Mouse (Mus musculus) kidney, postnatal 10 days (tissue): Measurements from ENCODE around the gene Zbed6.

Source experiments
- DNase-seq: peaks from one replicate; pipeline ENCODE4 v3.0.0; 2021; ENCODE audit warnings: mixed read lengths

Zbed6 gene

GRCm38 (mm10) chr1:133662941-133663340 is 2.3 kb upstream of the Zbed6 start:
- DNase-seq, result no peak

DNA sequence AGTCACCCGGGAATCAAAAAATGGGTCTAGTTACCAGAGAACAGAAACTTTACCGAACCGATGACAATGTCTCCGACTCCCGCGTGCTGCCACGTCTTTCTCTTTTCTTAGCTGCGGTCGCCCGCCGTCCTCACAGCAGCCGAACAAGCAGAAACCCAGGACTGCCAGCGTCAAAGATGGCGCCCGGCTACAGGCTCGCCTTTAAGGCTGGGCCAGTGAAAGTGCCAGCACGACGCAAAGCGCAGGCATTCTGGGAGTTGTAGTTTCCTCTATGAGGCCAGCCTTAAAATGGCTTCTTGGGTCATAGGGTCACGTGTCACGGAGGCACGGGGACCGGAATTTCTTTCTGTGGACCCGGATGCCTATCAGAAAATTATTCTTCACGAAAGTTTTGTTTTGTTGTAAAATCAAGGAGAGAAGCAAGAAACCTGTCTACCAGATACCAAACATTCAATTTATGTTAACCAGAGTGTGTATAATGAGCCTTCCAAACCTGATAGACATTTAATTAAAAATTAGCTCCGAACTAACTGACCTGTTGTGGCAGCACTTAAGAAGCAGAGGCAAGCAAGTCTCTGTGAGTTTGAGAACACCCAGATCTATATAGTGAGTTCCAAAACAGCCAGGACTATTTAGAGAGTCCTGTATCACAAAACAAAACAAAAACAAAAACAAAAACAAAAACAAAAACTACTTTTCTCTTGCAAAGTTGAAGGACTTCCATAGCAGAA is 683 bp upstream of the Zbed6 start, which contains the start of gene Gm38394:
Gm38394 (minus strand) TSS at position 116 of the 731 bp plus-strand sequence.
- peak; percentile 95 for DNase-seq

GRCm38 (mm10) chr1:133658878-133659277 is 1.8 kb downstream of the Zbed6 start:
- no peak for DNase-seq

DNA sequence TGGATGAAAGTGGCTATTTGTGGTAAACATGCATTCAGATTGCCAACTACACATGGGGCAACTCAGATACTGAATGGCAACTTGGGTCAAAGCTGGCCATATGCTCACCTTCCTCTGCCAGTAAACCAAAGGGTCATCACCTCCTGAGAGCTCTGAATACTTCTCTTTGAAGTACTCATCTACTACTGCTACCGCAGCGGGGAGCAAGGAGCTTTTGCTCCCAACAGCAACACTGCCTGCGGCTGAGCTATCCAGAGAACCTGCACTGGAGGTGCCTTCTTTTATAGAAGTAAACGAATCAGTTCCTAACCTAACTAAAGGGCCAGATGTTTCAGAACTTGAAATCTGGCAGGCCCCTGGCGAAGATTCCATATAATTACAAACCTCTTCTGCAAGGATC is 3.9 kb downstream of the Zbed6 start:
- no peak for DNase-seq

DNA sequence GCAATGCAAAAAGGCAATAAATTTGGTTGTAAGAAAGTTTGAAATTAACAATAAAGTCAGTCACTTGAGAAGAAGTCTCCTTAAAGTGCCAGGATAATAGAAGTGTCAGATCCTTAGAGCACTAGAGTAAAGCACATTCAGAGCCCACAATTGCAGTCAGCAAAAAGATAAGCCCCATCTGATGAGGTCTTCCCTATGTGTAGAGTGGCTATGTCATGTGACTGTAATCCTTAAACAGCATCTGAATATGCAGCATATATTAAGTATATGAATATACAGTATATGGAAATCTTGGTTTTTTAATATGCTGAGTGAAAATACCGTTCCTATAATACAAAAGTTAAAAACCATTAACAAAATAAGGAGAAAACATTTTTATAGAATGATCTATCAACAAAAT is 7.7 kb downstream of the Zbed6 start:
- DNase-seq, result no peak

DNA sequence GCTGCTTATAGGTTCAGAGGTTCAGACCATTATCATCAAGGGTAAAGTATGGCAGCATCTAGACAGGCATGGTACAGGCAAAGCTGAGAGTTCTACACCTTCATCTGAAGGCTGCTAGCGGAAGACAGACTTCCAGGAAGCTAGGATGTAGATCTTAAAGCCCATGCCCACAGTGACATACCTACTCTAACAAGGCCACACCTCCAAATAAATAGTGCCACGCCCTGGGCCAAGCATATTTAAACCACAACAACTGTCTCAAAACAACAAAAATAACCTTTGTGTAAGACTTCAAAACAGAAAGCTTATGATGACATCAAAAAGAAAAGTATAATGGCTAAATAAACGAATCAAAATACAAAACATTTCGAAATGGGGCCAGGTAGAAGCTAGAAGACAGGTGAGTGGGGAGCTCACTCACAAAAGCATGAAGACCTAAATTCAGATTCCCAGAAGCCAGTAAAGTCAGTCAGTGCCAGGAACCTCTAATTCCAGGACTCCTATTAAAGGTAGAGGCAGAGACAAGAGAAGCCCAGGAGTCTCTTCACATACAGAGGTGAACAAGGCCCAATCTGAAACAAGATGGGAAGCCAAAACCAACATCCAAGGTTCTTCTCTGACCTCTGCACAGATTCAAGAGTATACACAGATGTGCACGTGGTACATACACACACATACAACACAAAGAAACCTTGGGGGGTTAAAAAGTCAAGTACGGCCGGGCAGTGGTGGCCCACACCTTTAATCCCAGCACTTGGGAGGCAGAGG is 10.2 kb downstream of the Zbed6 start:
- no peak for DNase-seq

DNA sequence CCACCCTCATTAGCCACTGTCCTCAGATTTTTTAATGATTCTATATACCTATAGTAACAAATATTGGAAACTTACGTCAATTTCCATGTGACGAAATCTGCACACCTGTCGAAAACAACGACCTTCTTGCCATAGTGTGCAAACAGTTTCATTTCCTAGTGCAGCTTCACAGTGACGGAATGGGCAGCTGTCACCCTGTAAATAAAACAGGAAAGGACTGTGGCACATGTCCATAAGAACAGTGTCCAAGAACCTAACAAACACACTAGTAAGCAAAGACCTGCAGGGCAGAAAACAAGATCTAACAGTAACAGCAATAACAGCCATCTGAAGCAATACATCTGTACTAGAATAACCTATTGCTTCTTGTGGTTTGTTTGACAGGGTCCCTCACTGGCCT is 15.0 kb downstream of the Zbed6 start:
- DNase-seq, result no peak

- DNase-seq, result no peak
These were observed 19.5 kb downstream of the Zbed6 start for GRCm38 (mm10) chr1:133641163-133641562.

GRCm38 (mm10) chr1:133638517-133638916 is 22.2 kb downstream of the Zbed6 start:
- DNase-seq, result no peak

- peak; percentile 33 for DNase-seq
These were observed 28.5 kb downstream of the Zbed6 start for GRCm38 (mm10) chr1:133632168-133632567.

GRCm38 (mm10) chr1:133625052-133625451 is 35.6 kb downstream of the Zbed6 start:
- no peak for DNase-seq

GRCm38 (mm10) chr1:133618311-133618710 is 42.4 kb downstream of the Zbed6 start:
- DNase-seq, result no peak

DNA sequence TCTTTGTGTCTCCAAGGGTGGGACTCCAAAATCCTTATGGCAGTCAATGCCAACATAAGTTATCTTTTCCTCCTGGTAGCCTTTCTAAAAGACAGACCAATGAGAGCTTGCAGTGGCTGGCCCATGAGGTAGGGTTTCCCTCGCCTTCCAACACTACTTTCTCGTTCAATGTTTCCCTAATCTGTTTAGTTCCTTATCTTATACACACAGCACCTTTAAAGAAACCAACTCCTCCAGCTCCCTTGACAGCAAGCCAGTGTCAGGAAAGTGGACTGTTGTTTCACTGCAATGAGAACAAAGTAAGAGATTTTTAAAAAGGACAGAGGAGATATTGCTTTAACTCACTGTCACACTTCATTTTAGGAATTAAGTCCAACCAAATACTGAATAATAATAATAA is 42.8 kb downstream of the Zbed6 start:
- no peak for DNase-seq

GRCm38 (mm10) chr1:133613817-133614216 is 46.9 kb downstream of the Zbed6 start:
- no peak for DNase-seq

- DNase-seq, result no peak
These were observed 49.2 kb downstream of the Zbed6 start for GRCm38 (mm10) chr1:133611436-133611835.

DNA sequence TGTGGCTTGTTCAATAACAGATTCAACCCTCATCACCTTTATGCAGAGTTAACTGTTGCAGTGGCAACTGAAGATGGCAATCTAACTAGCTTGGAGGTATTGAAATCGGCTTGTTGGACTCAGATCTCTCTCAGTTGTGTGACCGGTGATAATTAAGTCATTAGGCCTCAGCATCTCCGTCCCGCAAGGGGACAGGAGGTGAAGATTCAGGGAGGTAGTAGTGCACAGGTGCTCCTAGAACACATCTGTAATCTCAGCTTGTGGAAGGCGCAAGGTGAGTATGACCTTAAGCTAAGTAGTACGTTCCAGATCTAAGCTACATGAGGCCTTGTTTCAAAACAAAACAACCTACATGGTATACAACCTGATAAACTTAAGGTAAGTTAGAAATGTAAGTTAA is 50.1 kb downstream of the Zbed6 start:
- no peak for DNase-seq

GRCm38 (mm10) chr1:133609771-133610502 is 50.7 kb downstream of the Zbed6 start, which contains the start of gene Snrpe:
Gene Snrpe, minus strand, starts transcription at chr1:133610291.
- peak; percentile 98 for DNase-seq
